Mouse (Mus musculus): ENCODE results near the gene A3galt2. TPM values are rescaled to one million over a fixed set of nuclear protein-coding genes. Genes with fewer than 3 reads are reported as not detected.

A3galt2 gene
- polyA plus RNA-seq, 1 experiment from 2014 or later, result 0.14 TPM

DNA sequence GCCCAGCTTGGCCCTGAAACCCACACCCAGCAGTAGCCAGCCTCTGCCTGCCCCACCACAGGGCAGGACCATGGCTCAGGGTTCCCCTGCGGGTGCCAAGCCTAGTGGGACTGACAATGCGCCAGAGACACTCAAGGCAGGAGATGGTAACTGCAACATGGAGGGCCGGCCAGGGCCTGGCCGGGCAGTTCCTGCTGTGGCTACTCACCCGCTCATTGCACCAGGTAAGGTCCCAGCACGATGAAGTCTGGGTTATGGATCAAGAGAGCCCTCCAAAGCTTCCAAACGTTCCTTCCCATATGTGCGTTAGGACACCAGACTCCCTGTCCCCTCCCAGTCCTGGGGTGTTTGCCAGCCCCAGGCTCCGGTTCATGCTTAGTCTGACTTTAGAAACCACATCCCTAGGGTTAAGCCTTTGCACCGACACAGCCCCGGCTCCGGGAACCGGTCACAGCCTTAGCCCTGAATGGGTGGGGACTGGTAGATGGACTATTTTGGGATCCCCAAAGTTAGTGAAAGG lies 43.0 kb upstream of the A3galt2 start:
- Histone ChIP-seq H3K4me1 (replicated peaks; ENCODE audit: control insufficient read depth, insufficient read depth, low read length) (peaks cover 20% of the 10 kb centered on the region), H3K27me3 (replicated peaks; ENCODE audit: control insufficient read depth, insufficient read depth, low read length) (peaks cover 4% of the 10 kb centered on the region; the same call in 1 of the 2 replicates), H3K4me3 (ENCODE audit: low read depth, low read length) (peak overlapping the region; percentile 39), H3K4me2 (peak overlapping the region; percentile 64), H3K36me3 (ENCODE audit: control insufficient read depth, insufficient read depth, low read length) (no peaks in the 10 kb centered on the region), H3K9ac (ENCODE audit: low read depth, low read length) (peak overlapping the region; percentile 43), H3K27ac (ENCODE audit: low read depth, low read length) (no peak overlapping the region), H3K9me3 (ENCODE audit: control insufficient read depth, low read length) (no peaks in the 10 kb centered on the region)
- 53% methylated on average over 13 of the region's 13 CpGs for WGBS
- DNase-seq (ENCODE audit: low spot score), result no peak
- ATAC-seq (replicated peaks; ENCODE audit: low FRiP score), result peak; percentile 13; the same call in 1 of the 2 replicates

DNA sequence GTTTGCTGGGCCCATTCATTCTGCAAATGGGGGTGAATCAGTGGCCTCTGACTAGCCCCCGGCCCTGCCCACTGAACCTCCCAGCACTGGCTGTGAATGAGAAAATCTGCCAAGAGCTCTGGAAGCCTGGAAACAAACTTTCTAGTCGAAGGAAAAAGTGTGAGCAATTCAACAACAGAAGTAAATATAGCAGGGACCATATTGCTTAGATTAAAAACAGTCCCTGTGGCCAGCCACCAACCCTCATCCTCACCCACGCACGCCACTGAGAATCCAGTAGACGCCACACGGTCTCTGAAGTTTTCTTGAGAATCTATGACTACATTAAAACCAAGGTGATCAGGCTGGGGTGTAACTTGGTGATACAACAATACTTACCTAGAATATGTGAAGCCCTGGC lies 42.2 kb upstream of the A3galt2 start:
- Histone ChIP-seq H3K4me3 (ENCODE audit: low read depth, low read length) (no peak overlapping the region), H3K36me3 (ENCODE audit: control insufficient read depth, insufficient read depth, low read length) (no peaks in the 10 kb centered on the region), H3K4me1 (replicated peaks; ENCODE audit: control insufficient read depth, insufficient read depth, low read length) (peaks cover 20% of the 10 kb centered on the region), H3K9me3 (ENCODE audit: control insufficient read depth, low read length) (no peaks in the 10 kb centered on the region), H3K4me2 (no peak overlapping the region), H3K27ac (ENCODE audit: low read depth, low read length) (no peak overlapping the region), H3K27me3 (replicated peaks; ENCODE audit: control insufficient read depth, insufficient read depth, low read length) (peaks cover 2% of the 10 kb centered on the region; the same call in 1 of the 2 replicates), H3K9ac (ENCODE audit: low read depth, low read length) (no peak overlapping the region)
- 89% methylated on average over 6 of the region's 6 CpGs for WGBS
- DNase-seq (ENCODE audit: low spot score) (no peak), ATAC-seq (replicated peaks; ENCODE audit: low FRiP score) (no peak)

DNA sequence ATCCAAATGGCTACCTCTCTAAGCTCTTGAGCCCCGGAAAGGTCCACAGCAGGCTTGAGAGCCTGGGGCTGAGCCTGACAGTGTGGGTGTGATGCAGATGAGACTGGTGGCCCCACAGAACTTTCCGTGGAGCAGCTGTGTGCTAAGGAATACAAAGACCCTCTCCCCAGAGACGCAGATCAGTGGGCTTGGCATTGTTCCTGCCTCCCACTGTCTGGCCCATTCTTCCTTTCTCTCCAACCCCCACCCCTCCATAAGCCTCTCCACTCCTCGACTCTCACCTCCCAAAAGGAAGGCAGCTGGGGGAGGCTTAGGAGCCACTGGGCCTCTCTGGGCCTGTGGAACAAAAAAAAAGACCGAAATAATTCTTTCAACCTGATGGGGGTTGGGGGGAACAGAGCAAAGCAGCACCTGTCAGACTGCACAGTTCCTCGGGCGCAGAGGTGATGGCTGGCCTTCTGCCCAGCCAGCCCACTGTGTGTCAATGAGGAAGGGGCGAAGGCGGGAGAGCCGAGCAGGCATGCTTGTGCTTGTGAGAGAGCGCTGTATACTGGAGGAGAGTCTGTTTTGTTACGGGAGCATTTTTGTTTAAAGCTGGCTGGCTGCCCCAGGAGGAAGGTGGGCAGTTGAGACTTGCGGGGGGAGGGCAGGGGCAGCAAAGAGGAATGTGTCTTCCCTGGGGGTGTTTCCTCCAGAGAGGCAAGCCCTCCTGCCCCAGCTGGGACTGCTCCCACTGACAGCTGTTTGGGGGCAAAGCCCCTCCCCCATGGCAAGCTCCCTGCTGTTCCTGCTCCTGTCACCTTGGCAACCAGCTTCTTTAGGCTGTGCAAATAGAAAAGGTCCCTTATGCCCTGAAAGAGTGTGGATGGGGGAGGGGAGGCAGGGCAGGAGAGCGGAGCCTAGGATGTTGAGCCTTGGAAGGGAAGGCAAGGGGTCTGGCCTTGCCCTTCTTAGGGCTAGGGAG lies 39.6 kb upstream of the A3galt2 start:
- Histone ChIP-seq H3K9me3 (ENCODE audit: control insufficient read depth, low read length) (no peaks in the 10 kb centered on the region), H3K4me3 (ENCODE audit: low read depth, low read length) (no peak overlapping the region), H3K27me3 (replicated peaks; ENCODE audit: control insufficient read depth, insufficient read depth, low read length) (no peaks in the 10 kb centered on the region), H3K4me1 (replicated peaks; ENCODE audit: control insufficient read depth, insufficient read depth, low read length) (peaks cover 22% of the 10 kb centered on the region), H3K4me2 (peak overlapping the region; percentile 15; the same call in 1 of the 2 replicates), H3K36me3 (ENCODE audit: control insufficient read depth, insufficient read depth, low read length) (no peaks in the 10 kb centered on the region), H3K27ac (ENCODE audit: low read depth, low read length) (peak overlapping the region; percentile 53; the same call in 1 of the 2 replicates), H3K9ac (ENCODE audit: low read depth, low read length) (no peak overlapping the region)
- 32% methylated on average over 14 of the region's 14 CpGs for WGBS
- DNase-seq (ENCODE audit: low spot score) (peak; percentile 50), ATAC-seq (replicated peaks; ENCODE audit: low FRiP score) (no peak; the same call in 1 of the 2 replicates)

- WGBS, result 40% methylated on average over 4 of the region's 4 CpGs
- DNase-seq (ENCODE audit: low spot score), result no peak
- Histone ChIP-seq H3K9me3 (ENCODE audit: control insufficient read depth, low read length) (no peaks in the 10 kb centered on the region), H3K4me3 (ENCODE audit: low read depth, low read length) (no peak overlapping the region), H3K4me2 (peak overlapping the region; percentile 15; the same call in 1 of the 2 replicates), H3K4me1 (replicated peaks; ENCODE audit: control insufficient read depth, insufficient read depth, low read length) (peaks cover 24% of the 10 kb centered on the region), H3K27me3 (replicated peaks; ENCODE audit: control insufficient read depth, insufficient read depth, low read length) (no peaks in the 10 kb centered on the region), H3K36me3 (ENCODE audit: control insufficient read depth, insufficient read depth, low read length) (no peaks in the 10 kb centered on the region), H3K27ac (ENCODE audit: low read depth, low read length) (peak overlapping the region; percentile 21; the same call in 1 of the 2 replicates), H3K9ac (ENCODE audit: low read depth, low read length) (no peak overlapping the region)
- ATAC-seq (replicated peaks; ENCODE audit: low FRiP score), result no peak
Observed at GRCm38 (mm10) chr4:128716279-128716678, 38.9 kb upstream of the A3galt2 start.

GRCm38 (mm10) chr4:128716731-128717130 lies 38.4 kb upstream of the A3galt2 start:
- peaks cover 24% of the 10 kb centered on the region for H3K4me1 ChIP-seq (replicated peaks; ENCODE audit: control insufficient read depth, insufficient read depth, low read length)

DNA sequence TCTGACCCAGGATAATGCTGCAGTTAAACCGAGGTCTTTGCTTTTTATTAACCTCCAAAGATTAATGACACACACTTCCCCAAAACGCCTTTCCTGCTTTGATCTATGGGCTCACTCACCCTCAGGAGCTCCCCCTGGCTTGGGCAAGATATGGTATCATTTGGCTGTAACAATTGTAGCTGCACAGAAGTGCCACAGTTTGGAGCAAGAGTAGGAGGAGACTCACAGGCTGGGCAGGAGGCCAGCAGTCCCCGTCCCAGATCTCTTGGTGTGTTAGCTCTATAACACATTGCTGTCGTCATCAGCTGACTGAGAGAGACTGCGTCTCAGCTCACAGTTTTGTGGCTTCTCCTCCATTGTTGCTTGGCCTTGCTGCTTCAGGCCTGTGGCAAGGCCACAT lies 35.1 kb upstream of the A3galt2 start:
- H3K27me3 ChIP-seq (replicated peaks; ENCODE audit: control insufficient read depth, insufficient read depth, low read length), result no peaks in the 10 kb centered on the region
- no peak overlapping the region for H3K4me2 ChIP-seq
- 26% methylated on average over 5 of the region's 5 CpGs for WGBS
- no peak for DNase-seq (ENCODE audit: low spot score)
- H3K9ac ChIP-seq (ENCODE audit: low read depth, low read length), result no peak overlapping the region
- H3K27ac ChIP-seq (ENCODE audit: low read depth, low read length), result no peak overlapping the region
- peaks cover 16% of the 10 kb centered on the region for H3K4me1 ChIP-seq (replicated peaks; ENCODE audit: control insufficient read depth, insufficient read depth, low read length)
- no peaks in the 10 kb centered on the region for H3K36me3 ChIP-seq (ENCODE audit: control insufficient read depth, insufficient read depth, low read length)
- peak; percentile 35; the same call in 1 of the 2 replicates for ATAC-seq (replicated peaks; ENCODE audit: low FRiP score)
- H3K4me3 ChIP-seq (ENCODE audit: low read depth, low read length), result no peak overlapping the region
- H3K9me3 ChIP-seq (ENCODE audit: control insufficient read depth, low read length), result no peaks in the 10 kb centered on the region

More at GRCm38 (mm10) chr4:128716731-128717130, 38.4 kb upstream of the A3galt2 start:
- Histone ChIP-seq H3K9ac (ENCODE audit: low read depth, low read length) (no peak overlapping the region), H3K27ac (ENCODE audit: low read depth, low read length) (no peak overlapping the region; the same call in 1 of the 2 replicates), H3K36me3 (ENCODE audit: control insufficient read depth, insufficient read depth, low read length) (no peaks in the 10 kb centered on the region), H3K9me3 (ENCODE audit: control insufficient read depth, low read length) (no peaks in the 10 kb centered on the region), H3K4me2 (no peak overlapping the region), H3K4me3 (ENCODE audit: low read depth, low read length) (no peak overlapping the region), H3K27me3 (replicated peaks; ENCODE audit: control insufficient read depth, insufficient read depth, low read length) (no peaks in the 10 kb centered on the region)
- DNase-seq (ENCODE audit: low spot score), result no peak
- 64% methylated on average over 9 of the region's 9 CpGs for whole genome bisulfite sequencing
- ATAC-seq (replicated peaks; ENCODE audit: low FRiP score), result no peak

DNA sequence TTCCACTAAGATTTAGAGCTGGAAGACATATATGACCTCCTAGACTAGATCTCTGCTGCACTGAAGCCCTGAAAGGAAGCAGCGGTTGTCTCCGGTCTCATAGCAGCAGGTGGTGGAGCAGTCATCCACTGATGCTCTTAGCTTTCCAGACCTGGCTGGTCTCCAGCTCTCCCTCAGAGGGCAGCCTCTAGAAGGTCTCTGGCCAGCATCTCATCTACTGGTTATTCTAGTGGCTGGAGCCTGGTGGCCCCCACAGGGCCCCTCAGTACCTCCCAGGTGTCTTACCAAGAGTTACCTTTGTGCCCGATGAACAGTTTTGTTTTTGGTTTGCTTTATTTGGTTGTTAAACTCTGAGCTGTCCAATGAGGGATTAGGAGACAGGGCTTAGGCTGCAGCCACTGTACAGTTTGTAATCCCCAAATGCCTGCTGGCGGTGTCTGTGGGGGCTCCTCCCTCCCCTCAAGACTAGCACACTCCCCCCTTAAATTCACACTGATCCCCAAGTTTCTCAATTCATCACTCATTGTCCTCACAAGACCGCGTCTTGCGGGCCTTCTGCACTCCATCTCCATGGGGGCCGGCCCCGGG lies 34.0 kb upstream of the A3galt2 start:
- no peaks in the 10 kb centered on the region for H3K9me3 ChIP-seq (ENCODE audit: control insufficient read depth, low read length)
- ATAC-seq (replicated peaks; ENCODE audit: low FRiP score) (no peak), DNase-seq (ENCODE audit: low spot score) (no peak)
- H3K4me2 ChIP-seq, result no peak overlapping the region
- H3K36me3 ChIP-seq (ENCODE audit: control insufficient read depth, insufficient read depth, low read length), result no peaks in the 10 kb centered on the region
- H3K27me3 ChIP-seq (replicated peaks; ENCODE audit: control insufficient read depth, insufficient read depth, low read length), result no peaks in the 10 kb centered on the region
- H3K4me1 ChIP-seq (replicated peaks; ENCODE audit: control insufficient read depth, insufficient read depth, low read length), result peaks cover 11% of the 10 kb centered on the region
- 85% methylated on average over 9 of the region's 9 CpGs for WGBS
- H3K4me3 ChIP-seq (ENCODE audit: low read depth, low read length), result no peak overlapping the region
- no peak overlapping the region for H3K27ac ChIP-seq (ENCODE audit: low read depth, low read length)
- H3K9ac ChIP-seq (ENCODE audit: low read depth, low read length), result no peak overlapping the region

DNA sequence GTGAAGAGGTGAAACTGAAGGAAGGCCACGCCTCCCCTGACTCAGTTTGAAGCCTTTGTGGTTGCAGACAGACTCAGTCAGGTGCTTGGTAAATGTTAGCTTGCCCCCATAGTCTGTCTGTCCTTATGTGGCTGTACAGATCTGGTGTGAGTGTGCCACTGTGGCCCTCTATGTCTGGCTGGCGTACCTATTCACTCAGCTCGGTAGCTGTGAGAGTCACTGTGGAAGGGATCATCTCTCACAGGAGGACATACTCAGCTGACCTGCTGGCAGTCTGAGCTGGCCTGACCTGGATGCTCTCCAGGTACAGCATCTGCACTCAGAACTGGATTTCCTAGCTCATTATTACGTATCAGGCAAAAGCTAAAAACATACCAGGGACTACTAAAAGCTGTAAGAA lies 33.4 kb upstream of the A3galt2 start:
- ATAC-seq (replicated peaks; ENCODE audit: low FRiP score) (no peak), DNase-seq (ENCODE audit: low spot score) (no peak)
- Histone ChIP-seq H3K4me1 (replicated peaks; ENCODE audit: control insufficient read depth, insufficient read depth, low read length) (peaks cover 13% of the 10 kb centered on the region), H3K9me3 (ENCODE audit: control insufficient read depth, low read length) (no peaks in the 10 kb centered on the region), H3K4me3 (ENCODE audit: low read depth, low read length) (no peak overlapping the region), H3K27me3 (replicated peaks; ENCODE audit: control insufficient read depth, insufficient read depth, low read length) (no peaks in the 10 kb centered on the region), H3K4me2 (no peak overlapping the region), H3K9ac (ENCODE audit: low read depth, low read length) (no peak overlapping the region), H3K27ac (ENCODE audit: low read depth, low read length) (no peak overlapping the region), H3K36me3 (ENCODE audit: control insufficient read depth, insufficient read depth, low read length) (no peaks in the 10 kb centered on the region)
- WGBS, result 77% methylated on average over 4 of the region's 4 CpGs

Measured in liver, embryonic 11.5 days (tissue).